Mouse (Mus musculus): ENCODE measurements around the gene Ptgfrn.

The Ptgfrn gene

DNA sequence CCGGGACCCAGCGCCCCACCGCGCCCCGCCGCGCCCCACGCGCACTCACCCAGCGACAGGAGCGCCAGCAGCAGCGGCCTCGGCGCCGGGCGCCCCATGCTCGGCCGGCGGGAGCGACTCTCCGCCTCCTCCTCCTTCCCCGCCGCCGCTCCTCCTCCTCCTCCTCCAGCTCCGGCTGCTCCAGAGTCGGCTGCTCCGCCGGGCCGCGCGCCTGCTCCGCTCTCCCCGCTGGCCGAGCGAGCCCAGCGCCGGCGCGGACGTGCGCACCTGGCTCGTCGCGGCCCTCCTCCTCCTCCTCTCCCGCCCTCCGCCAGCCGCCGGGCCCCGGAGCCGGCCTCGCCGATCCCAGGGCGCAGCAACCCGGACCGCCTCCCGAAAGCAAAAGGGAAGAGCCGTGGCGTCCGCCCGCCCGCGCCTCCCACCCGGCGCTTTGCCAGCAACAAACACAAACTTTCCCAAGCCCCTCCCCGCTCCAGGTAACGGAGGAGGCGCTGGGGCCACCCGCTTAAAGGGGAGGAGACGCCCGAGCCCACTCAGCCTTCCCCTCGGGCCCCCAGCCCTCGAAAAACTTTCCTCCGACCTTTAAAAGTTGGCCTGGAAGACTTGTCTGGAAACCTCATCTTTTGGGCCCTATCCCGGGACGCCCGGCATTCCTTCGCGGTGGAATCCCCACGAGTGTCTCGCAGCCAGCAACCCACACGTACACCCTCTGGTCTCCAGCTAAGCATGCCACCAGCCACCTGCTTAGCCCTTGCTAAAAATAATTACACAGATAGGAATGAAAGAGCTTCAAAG, at the start of gene Ptgfrn:
Ptgfrn (minus strand) TSS at position 236 of the 795 bp plus-strand sequence.
- peak; percentile 28 for DNase-seq (ENCODE audit: low spot score)

DNA sequence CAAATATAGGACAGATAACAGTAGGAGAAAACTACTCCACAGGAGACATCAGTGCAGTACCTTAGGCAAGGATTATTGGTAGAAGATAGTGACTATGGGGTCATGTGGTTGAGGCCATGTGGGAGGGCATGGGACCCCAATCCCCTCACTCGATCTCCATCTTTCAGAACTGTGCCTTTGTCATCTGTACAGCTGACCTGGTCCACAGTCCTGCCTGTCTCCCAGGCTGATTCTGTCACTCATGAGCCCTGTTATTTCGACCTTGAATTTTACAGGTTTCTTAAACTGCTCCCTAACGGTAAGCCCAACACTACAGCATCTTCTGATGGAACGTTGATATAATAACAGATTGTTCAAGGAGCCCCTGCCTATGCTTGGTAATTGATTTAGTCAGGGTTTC, 49.6 kb upstream of the Ptgfrn start:
- DNase-seq (ENCODE audit: low spot score), result no peak

DNA sequence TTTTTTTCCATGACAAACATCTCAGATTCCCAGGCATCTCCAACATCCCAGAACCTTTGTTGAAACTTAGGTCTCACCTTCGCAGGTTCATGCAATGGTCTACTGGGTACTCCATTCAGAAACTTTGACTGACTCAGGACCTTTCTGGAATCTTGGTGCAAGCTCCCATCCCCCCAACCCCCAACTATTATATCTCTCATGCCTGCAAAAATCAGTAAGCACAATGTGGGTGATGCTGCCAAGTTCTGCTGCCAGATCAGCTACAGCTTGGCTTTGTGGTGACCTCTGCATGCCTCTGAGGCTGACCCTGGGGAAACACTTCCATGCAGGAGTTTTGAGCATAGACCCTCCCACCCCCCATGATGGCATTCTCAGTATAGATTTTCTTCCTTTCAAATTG, 44.0 kb upstream of the Ptgfrn start:
- DNase-seq (ENCODE audit: low spot score), result no peak

DNA sequence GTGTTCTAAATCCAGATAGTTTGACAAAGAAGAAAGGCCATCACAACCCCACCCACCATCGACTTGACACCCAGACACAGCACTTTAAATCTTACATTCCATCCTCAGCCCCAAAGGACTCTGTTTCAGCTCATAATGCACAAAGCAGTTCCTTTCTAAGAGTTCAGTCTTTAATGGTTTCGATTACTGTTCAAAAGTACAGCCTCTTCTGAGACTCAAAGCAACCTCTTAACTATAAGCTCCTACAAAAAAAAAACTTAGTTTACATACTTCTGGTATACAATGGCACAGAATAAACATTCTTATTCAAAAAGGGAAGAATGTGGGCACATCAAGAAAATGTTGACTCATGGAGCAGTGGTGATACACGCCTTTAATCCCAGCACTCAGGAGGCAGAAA, 43.3 kb upstream of the Ptgfrn start:
- DNase-seq (ENCODE audit: low spot score), result no peak

DNA sequence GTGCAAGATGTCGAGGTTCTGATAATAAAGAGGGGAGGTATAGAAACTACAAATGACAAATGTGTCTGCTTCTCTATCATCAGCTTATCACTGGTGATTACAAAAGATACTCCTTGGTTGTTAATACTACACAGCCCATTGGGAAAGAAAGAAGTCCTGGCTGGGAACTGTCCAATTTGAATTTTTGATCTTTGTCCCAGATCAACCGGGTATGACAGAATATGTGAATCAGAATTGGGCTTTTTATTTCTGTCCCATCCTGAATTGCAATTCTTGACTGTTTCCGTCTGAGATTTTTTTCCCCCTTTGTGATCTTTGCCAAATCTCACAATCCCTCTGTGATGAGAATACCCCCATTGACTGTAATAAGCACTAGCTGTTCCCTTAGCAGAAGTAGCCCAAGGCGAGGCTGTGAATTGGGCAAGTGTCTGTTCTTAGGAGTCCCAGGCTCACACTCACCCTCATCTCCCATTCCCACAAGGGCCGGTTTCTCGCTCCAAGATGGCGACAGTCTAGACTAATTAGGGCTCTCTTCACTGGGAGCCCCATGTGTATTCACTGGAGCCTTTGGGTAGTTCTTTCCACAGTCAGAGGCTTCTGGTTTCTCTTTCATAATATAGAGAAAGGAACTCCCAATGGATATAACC, 36.2 kb upstream of the Ptgfrn start:
- no peak for DNase-seq (ENCODE audit: low spot score)

DNA sequence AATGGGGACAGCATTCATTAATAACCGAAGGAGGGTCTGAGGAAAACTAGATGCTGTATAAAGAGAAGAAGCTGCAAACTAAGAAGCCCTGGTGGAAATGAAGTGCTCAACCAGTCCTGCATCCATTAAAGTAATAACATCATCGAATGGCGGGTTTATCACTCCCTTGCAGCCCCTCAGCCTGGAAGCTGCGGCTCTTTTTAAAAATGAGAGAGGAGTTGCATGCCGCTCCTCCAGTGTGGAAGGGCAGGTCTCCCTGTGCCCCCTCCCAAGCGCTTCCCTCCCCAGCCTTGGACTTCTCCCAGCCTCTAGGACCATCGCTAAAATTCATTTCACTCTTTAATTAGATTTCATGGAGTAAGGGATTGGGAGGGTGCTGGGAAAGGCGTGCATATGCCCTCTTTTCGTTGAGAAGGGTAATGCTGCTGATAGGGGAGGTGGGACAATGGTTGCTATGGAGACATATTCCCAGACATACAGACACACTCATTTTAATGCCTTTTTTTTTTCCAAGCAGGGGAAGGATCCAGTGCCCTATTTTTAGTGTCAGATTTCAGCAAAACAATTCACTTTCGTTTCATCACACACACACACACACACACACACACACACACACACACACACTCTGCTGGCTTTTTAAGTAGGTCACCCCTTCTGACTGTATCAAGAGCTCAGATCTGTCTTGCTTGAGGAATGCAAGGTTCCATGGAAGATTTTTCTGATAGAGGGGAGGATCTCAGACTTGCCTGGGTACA, 35.4 kb upstream of the Ptgfrn start:
- no peak for DNase-seq (ENCODE audit: low spot score)

DNA sequence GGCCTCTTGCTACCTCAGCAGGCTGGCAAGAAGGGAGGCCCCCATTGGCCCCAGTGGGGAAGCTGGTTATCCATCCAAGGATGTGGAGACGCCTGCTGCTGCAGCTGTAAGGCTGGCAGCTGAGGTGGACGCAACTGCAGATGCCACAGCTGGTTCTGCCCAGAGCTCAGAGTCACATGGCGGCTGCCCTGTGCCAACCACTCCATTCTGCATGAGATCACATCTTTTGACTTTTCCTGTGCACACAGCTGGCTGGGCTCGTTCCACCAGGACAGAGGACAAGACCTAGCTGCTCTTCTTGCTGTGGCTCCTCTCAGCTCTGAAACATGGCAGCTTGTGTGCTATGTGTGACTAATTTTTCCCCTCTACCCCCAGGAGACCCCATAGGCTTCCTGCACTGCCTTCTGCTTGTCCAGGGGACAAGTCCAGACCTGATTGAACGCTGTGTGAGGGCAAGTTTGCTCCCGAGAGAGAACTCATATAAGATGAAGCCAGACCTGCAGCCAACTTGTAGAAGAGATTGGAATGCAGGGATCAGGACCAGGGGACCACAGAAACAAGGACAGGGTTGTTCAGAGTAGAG, 34.4 kb upstream of the Ptgfrn start:
- DNase-seq (ENCODE audit: low spot score), result no peak

DNA sequence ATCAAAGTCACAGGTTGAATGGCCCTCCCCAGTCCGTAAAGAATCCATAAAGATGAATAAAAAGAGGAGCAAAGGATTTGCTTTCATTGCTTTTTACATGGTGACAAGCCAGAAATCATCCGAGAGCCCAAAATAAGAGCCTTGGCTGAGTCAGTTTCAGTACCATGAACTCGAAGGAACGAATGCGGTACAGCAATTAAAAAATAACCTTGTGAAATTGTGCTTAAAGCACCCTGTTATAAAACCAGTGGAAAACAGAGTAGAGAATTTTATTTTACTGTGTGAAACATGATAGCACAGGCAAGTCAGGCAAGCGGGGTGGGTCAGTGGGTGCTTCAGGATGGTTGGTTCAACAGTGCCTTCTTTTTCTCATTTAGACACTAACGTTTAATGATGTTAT, 33.4 kb upstream of the Ptgfrn start:
- DNase-seq (ENCODE audit: low spot score), result no peak

DNA sequence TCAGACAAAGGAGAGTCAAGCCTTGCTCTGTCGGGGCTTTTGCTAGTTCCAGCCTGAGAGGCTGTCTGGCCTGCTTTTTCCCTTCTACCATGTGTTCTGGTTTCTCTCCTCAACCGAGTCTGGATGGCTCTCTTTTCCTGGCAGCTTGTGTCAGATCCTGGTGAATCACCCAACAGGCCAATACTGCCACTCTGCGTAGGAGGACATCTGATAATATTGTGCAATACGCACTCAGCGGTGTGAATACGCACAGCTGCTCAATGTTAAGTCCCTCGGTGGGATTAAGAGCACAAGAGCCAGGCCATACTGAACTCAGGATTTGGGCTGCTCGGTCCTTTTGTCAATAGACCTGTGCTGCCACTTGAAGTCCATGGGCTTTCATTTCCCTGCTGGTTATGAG, 31.8 kb upstream of the Ptgfrn start:
- no peak for DNase-seq (ENCODE audit: low spot score)

DNA sequence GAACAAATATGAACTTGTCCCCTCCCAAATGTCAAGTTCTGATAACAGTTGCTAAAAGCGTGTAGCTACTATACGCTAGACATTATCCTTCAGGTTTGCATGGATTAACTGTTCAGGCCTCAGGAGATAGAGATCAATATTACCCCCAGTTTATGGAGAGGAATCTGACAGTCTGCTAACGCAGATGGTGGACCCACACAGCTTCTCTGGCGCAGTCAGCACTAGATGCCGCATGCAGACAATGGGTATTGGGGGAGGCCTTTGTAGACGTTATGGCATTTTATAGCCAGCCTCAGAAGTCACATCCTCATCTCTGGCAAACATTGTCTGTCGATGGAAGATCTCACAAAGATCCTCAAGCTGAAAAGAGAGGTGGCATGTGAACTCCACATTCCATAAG, 29.9 kb upstream of the Ptgfrn start:
- no peak for DNase-seq (ENCODE audit: low spot score)

DNA sequence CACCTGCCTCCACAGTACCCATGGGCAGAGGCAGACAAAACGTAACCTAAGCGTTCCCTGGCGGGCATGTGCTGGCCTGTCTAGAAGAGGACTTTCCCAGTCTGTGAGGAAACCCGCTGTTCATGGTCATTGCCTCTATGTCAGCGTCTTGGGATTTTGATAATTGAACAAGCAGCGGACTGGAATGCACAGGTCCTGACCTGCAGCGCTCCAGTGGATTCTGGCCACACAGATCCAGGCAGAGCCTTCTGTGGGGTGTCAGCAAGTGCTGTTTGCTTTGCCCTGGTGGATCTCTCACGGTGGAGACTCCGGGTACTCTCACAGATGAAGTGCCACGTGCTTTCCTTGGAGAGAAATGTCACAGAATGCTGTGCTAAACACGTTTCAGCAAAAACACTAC, 26.4 kb upstream of the Ptgfrn start:
- no peak for DNase-seq (ENCODE audit: low spot score)

DNA sequence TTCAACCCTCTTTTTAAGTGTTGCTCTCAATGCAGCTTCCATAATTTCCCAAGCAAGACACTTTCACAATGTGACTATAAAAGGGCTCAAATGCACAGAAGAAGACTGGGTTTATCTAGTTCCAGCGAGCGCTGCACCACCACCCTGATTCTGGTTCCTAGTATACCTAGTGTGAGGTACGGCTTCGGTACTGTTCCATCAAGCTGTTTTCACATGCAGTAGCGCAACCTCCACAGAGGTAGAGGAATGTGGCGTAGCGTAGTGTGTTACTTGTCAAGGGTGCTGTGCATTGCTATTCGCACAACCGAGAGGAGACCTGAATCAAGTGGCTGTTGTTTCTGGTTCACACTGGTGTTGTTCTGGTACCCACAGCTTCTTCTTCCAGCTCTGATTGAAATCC, 24.8 kb upstream of the Ptgfrn start:
- no peak for DNase-seq (ENCODE audit: low spot score)

DNA sequence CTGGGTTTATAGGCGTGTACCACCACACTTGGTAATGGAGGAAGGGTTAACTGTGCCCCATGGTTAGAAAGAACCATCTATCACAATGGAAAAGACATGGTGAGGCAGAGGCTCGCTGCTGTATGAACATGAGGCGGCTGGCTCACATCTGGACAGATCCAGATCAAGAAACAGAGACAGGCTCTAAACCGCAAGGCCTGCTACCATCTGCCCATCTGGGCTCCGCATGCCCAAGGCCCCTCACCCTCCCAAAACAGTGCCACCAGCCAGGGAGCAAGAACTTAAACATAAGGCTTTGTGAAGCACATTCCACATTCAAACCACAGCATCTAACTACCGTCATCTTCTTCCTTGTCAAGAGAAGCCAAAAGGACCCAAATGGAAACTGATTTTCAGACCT, 22.9 kb upstream of the Ptgfrn start:
- no peak for DNase-seq (ENCODE audit: low spot score)

DNA sequence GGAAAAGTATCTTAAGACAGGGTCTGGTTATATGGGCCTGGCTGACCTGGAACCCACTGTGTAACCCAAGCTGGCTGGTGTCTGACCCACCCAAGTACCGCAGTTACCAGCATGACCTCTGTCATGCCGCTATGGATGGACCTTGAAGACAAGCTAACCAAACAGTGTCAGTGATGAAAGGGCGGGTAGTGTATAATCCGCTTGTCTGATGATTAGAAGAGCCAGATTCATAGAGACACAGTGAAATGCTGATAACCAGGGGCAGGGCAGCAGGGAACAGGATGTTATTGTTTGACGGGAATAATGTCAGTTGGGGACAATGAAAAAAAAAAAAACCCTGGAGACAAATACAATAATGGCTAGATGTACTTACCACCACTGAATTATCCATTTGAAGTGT, 21.7 kb upstream of the Ptgfrn start:
- DNase-seq (ENCODE audit: low spot score), result no peak

DNA sequence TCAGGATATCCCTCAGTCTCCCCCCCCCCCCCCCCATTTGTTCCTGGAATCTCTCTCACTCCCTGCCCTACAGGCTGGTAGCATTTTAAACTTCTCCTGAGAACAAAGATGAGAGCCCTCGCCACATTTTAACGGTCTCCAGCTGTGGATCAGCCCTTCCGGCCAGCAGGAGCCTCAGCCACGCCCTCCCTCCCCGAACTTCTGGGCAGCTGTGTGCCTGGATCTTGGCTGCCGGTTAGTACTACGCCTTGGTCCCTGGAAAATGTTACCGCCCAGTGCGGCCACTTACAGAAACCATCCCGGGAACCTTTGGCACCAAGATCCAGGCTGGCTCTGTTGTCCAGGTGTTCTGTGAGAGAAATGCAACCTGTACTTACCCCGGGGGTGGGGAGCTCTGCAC, 20.4 kb upstream of the Ptgfrn start:
- no peak for DNase-seq (ENCODE audit: low spot score)

DNA sequence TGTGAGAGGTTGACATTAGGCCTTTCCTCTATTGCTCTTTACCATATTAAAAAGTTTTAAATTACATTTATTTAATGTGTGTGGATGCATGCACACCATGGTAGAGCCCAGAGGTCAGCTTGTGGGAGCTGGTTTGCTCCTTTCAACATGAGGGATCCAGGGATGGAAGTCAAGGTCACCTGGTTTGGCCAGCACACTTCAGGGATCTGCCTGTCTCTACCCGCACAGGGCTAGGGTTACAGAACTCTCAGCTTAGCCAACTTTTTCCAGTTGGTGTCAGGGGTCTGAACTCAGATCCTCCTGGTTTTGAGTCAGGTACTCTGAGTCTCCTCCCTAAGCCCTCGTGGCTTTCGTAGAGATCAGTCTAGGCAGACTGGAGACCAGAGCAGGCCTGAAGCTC, 19.5 kb upstream of the Ptgfrn start:
- no peak for DNase-seq (ENCODE audit: low spot score)

DNA sequence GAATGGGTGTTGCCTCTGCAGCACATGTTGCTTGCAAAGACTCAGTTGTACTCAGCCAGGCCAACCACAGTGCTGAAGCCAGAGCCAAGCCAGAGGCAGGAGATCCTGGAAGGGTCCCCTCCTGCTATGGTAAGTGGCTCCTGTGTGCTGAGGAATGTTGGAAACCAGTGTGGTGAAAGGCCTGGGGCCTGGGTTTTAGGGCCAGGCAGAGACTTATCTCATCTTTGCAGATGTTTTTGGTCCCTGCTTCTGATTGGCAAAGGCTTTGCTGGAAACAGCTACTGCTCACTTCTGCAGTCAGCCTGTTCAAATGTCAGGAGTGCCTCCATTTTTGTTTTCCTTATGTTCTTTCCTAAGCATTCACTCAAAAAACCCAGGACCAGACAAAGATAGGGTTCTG, 19.0 kb upstream of the Ptgfrn start:
- DNase-seq (ENCODE audit: low spot score), result no peak

DNA sequence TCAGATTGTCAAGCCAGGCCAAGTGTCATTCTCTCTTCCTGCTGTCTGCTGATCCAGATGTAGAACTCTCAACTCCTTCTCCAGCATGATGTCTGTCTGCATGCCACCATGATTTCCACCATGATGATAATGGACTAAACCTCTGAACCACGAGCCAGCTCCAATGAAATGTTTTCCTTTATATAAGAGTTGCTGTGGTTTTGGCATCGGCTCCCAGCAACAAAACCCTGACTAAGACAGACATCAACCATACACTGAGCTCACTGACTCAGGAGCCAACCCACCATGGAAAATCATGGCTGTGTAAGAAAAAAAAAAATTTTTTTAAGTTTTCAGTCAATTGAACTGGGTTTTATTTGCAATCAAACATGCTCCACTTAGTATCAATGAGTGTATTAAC, 17.7 kb upstream of the Ptgfrn start:
- no peak for DNase-seq (ENCODE audit: low spot score)

DNA sequence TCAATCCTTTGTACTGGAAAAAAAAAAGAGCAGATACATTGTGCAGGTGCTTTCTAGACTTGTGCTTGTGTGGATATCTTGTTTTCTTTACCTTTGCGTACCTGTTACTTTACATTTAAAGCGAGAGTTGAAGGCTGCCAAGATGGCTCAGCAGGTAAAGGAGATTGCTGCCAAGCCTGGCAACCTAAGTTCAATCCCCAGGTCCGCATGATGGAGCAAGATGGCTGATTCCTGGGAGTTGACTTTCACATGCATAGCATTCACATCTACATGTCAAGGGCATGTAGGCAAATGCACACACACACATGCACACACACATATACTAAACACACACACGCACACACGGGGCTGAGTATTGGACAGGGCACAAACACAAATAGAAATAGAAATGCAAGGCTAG, 14.6 kb upstream of the Ptgfrn start:
- no peak for DNase-seq (ENCODE audit: low spot score)

DNA sequence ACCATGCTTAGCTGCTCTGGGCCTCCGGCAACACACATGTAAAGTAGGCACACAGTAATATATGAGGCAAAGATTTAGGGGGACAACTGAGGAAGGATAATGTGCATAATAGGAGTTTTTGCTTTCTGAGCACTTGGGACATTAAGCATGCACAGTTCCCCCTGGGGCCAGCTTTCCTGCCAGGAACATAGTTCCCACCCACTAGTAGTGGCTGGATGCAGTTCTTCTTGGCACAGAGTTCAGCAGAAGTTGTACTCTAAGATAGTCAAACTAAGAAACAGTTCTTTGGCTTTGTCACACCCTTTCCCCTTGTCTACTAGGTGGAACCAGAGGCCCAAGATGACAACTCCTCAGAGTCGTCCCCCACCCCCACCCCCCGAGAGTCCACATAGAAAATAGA, 12.4 kb upstream of the Ptgfrn start:
- DNase-seq (ENCODE audit: low spot score), result no peak

DNA sequence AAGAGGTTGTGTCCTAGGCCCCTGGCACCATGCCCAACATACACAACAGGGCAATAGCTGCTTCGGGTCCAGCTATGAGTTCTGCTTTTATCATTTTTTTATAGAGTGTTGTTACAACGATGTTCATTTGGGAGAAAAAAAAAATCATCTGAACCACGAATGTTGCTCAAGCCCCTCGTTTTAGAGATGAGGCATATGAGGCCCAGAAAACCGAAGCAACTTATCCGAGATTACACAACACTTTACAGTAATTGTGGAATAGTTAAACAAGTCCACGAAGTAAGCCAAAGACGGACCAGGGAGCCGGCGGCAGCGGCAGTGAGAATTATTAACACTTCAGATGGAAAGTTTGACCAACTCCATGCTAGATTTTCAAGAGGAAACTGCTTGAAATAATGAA, 7.7 kb upstream of the Ptgfrn start:
- no peak for DNase-seq (ENCODE audit: low spot score)

DNA sequence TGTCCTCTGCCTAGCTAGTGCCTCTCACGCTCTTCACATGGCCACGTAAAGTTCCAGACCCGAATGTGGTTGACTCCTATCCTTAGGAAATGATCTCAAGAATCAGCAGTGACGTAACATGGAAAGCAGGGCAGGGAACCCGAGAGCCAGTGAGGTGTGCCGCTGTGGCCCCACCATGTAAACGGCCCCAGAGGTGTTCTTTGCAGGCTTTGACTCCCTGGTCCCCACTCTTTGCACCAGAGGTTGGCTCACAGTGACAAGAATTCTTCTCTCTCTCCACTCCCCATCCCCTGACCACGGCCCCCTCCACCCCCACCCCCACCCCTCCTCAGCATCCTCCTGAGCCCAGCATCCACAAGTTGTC, 7.3 kb upstream of the Ptgfrn start:
- no peak for DNase-seq (ENCODE audit: low spot score)
